Mouse (Mus musculus) skeletal muscle tissue, adult 2 months (tissue): ENCODE measurements at regions not wholly inside any gene's neighbourhood (a gene's known extent, or its start where the extent isn't known, plus 50 kb on each side); places are given as distances from the start of the nearest gene placed in this dataset.

Source experiments
- DNase-seq: peaks from one replicate; pipeline ENCODE4 v3.0.0-alpha.2; 2012; ENCODE audit warnings: low read depth, low spot score

DNA sequence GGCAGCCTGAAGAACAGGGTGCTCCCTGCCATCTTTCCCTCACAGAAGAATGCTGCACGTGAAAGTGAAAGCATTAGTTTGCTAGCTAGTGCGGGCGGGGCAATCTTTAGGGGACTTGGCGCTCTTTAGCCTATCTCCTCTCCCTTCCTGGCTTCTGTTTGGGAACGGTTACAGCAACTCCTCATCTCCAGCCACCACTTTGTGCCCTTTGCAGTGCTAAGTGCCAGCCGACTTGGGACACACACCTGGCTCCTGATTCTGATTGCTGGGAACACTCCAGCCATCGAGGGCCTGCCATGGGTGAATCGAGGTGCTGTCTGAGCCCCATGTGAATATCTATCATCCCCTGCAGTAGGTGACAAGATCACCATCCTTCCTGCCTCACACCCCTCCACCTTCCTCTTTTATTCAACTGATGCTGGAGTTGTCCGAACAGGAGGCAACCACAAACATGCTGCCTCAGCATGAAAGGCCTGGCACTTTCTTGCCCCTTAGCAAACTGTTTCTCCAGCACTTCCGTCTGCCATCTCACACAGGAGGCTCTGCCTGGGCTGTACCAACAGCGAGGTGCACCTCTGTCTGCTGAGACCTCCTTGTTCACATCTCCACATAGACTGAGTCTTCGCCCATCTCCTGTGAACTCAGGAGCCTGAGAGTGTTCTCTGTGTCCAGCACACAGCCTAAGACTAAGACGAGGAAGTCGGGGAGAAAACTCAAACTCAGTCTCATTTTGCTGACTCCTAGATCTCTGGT lies 66.2 kb upstream of the Glrp1 start:
- DNase-seq: no peak

DNA sequence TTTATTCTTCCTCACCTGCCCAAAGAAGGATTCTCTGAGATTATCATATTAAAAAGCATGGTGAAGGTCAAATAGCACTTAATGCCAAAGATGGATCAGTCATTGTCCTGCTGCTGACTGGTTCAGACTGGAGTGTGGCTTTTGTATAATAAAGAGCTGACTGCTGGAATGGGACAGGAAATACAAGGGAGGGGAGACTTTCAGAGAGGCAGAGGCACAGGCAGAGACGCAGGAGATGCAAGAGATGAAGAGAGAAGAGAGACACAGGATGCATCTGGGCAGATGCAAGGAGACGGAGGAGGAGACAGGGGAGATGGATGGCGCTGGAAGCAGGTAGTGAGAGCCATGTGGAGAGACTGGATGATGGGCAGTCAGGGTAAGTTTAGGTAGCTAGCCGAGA lies 65.4 kb upstream of the Glrp1 start:
- no peak for DNase-seq

DNA sequence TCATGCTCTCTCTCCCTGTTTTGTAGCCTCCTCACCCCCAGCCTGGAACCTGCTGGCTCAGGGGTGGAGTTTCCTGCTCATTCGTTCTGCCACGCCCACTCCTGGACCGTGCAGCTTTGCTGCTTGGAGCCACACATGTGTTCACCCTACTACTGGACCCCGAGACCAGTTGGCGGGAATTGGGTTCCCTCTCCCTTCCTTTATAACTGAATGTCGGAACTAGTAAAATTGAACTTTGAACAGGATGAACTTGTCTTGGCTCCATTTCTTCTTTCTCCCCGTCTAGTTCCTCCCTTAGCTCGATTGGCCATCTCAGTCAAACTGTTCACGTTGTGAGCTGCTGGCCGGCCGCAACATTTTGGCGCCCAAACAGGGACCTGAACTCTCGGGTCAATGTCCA lies 62.3 kb upstream of the Glrp1 start:
- DNase-seq: no peak

DNA sequence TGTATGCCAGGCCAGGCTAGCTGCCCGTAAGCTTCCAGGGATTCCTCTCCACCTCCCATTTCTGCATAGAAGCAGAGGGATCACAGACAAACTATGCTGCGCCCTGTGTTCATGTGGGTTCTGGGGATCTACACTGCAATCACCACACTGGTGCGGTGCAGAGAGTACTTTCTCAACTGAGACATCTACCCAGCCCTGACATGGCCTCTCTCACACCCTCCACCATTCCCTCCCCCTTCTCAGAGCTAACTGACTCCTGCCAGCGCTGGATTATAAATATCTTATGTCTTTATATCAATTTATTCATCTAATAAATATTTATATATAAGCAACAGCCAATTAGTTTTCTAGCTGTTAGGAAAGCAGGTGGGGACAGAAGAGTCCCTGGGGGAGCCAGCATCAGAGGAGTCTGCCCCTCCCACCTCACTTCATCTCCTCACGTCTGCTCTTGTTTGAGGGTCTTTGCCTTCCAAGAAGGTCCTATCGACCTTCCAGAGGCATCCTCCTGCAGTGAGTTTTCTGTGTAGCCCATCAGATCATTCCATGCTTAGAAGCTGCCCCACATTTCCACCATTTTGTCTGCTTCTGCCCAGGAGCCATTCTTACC lies 58.7 kb upstream of the Glrp1 start:
- no peak for DNase-seq

DNA sequence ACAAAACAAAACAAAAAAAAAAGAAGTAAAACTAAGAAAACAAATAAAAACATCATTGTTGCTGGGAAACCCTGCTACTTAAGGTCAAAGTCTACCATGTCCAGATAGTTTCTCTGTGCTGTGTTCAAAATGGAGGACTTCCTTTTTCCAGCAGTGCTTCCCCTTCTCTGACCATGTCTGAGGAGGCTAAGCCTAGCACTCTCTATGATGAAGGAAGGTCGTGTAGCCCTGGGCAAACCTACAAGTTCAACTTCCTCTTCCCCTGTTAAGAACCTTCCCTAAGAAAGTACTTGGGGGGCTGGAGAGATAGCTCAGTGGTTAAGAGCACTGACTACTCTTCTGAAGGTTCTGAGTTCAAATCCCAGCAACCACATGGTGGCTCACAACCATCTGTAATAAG lies 57.3 kb upstream of the Glrp1 start:
- DNase-seq: peak; percentile 18

DNA sequence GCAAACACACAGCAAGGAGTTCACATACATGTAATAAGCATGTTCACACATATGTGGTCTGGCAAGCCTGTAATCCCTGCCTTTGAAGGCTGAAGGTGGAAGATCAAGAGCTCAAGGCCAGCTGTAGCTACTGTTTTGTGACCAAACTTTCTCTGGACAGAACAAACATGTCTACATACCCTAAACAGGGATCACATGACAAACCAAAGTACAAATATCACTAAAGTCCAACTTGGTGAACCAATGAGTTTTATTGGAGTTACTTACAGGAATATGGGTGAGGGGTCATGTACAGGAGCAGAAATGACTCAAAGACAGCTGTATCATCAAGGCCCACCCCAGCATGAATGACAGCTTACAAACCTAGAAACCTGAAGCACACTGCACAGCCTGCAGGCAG lies 56.6 kb upstream of the Glrp1 start:
- no peak for DNase-seq

DNA sequence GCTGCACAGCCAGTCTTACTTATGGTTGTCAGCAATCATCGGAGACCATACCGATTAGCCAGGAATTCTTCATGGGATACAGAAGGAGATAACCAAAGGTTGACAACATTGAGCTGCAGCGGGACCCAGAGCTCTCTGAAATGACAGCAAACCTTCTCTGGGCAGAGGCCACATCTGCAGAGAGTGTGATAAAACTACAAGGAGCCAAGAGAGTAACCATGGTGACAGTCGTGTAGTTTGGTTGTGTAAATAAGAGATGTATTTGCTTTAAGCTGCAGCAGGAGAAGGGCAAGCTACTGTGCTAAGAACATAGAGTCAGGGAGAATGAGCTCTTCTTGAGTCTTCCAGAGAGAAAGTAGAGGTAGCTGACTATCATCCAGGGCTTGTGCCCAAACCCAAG lies 55.0 kb upstream of the Glrp1 start:
- no peak for DNase-seq

DNA sequence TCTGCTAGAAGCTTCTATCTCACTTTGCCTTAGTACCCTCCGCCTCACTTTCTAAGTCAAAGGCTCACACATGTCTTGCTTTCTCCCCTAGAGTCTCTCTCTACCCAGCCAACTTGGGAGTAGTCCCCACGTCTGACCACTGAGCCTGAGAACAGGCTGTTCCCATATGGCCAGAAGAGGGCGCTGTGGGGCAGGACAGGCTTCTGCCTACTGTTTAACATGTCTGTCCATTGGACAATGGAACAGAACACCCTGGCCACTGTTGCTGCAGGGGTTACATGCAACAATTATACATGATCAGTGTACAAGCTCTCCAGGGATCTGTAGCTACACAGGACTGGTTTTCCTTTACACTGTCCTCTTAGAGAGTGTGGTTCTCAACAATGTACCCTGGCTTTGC lies 52.5 kb upstream of the Glrp1 start:
- DNase-seq: peak; percentile 42

DNA sequence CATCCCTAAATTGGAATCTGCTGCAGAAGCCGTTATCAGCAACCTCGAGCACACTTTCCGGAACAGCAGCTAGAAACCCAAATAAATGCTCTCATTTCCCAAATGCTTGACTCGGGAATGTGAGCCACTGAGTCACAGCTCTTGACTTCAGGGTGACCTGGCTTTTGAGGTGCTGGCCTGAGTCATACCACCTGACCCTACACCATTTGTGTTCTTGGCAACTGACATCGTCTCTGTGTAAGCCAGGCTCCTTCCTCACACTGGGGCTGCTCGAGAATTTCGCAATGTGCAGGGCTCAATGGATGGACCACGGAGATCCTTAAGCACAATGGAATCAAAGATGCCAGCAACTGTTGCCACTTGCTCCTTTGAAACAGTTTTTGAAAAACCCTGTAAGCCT lies 50.9 kb upstream of the Glrp1 start:
- DNase-seq: no peak
